Mouse (Mus musculus): ENCODE results near the gene Fry.

- no peak for TF ChIP-seq CTCF (IDR thresholded peaks at IDR 0.05; ENCODE audit: borderline replicate concordance, insufficient read depth, low read length)
- TF ChIP-seq POLR2A (IDR thresholded peaks at IDR 0.05; ENCODE audit: low read depth, low read length) = no peak
These were observed 33.8 kb downstream of the Fry start for GRCm38 (mm10) chr5:150152071-150152879.

Data from embryonic fibroblast, embryonic 13.5 days (primary cell).